Mouse (Mus musculus): ENCODE results near the gene Odc1. TPM values are rescaled to one million over a fixed set of nuclear protein-coding genes. Genes with fewer than 3 reads are reported as not detected.

The Odc1 gene
- polyA plus RNA-seq (2015; fragmentation: Nextera tagmentation; extraction: Ambion mirVana) = 86.9 and 132 TPM in 2 replicates

DNA sequence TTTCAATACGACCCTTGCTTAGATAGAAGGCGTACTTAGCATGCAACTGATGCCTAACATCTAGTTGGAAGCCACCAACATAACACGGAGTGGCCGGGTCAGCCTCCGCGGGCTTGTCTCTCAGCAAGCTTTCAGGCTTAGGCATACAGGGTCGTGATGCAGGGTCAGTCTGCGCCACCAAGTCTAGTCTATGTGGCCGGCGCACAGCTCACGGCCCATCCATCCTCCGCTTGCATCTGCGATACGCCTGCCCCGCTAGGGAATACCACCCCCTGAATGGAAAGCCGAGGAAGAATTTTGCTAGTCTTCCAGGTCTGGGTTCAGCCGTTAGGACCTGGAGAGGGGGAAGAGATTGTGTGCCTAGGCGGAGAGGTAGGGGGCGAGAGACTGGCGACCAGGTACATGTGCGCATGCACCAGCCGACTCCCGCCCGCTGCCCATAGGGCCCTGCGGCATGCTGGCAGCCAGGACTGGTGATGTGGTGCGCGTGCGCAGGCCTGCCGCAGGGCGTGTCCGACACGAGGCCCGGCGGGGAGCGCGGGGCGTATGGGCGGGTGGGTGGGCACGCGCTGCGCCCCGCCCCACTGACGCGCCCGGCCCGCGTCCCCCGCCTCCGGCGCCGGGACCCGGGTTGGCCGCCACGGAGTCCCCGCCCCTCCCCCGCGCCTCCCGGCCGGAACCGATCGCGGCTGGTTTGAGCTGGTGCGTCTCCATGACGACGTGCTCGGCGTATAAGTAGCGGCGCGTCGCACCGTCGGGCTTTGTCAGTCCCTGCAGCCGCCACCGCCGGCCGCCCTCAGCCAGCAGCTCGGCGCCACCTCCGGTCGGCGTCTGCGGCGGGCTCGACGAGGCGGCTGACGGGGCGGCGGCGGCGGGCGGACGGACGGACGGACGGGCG, at the start of gene Odc1:
Gene Odc1 (plus strand): TSS at position 586 of the 898 bp plus-strand sequence.

Other genes with a start within 250 kb of the Odc1 start
- 0.79 and 0.80 TPM in 2 replicates for gene Atp6v1c2, start 215.4 kb upstream of the Odc1 start, polyA plus RNA-seq (2015; fragmentation: Nextera tagmentation; extraction: Ambion mirVana)
- gene Nol10, start 196.3 kb upstream of the Odc1 start, polyA plus RNA-seq (2015; fragmentation: Nextera tagmentation; extraction: Ambion mirVana) = 7.3 and 9.7 TPM in 2 replicates
- 51.7 and 57.5 TPM in 2 replicates for gene Hpcal1, start 146.1 kb downstream of the Odc1 start, polyA plus RNA-seq (2015; fragmentation: Nextera tagmentation; extraction: Ambion mirVana)

Measured in adrenal gland, postnatal 0 days (tissue).